Mouse (Mus musculus) liver, postnatal 0 days (tissue): ENCODE data around the gene Map1b.

Source experiments
- CTCF ChIP-seq: sonication (generic); IDR thresholded peaks from 2 replicates; pipeline ENCODE4 v1.5.1; 2016; ENCODE audit warnings: antibody characterized with exemption, low read depth
- EP300 ChIP-seq: IDR thresholded peaks from 2 replicates; pipeline ENCODE4 v1.6.1; 2016; ENCODE audit warnings: antibody characterized with exemption, low read depth, mild to moderate bottlenecking

DNA sequence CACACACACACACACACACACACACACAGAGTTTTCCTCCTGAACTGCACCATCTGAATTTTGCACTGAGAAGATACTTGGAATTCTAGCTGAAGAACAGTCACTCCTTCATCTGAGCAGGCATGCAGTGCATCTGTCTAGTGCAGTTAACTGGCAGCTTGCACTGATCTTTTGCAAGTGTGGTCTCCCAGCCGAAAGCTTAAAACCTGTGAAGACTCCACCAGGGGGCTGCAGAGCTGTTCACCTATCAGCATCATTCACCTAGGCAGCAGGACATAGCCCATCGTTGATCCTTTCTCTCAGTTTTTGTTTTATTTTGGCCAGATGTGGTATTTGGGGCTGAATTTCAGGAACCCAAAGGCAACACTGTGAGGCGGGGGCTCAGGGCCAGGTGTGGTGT is 15.7 kb downstream of the Map1b start:
- TF ChIP-seq CTCF, result no peak
- no peak for TF ChIP-seq EP300
